Mouse (Mus musculus): ENCODE results near the gene Nxpe5.
"Not testable (repeated sequence)": the region's sequence is repeated elsewhere in the genome, so short reads cannot be mapped to it uniquely, and the experiment has no call there.

- not testable (repeated sequence) for TF ChIP-seq POLR2A (IDR thresholded peaks at IDR 0.05; ENCODE audit: low read depth, low read length); CTCF (conservative IDR thresholded peaks at IDR 0.05; ENCODE audit: insufficient read depth, insufficient read length, low read depth, low read length)
Measured at GRCm38 (mm10) chr5:138216632-138217031, 9.1 kb upstream of the Nxpe5 start.

Data from kidney, adult 2 months (tissue).